Mouse (Mus musculus) CH12.LX (cell line): ENCODE measurements around the gene Recql5. TPM values are rescaled to one million over a fixed set of nuclear protein-coding genes. Genes with fewer than 3 reads are reported as not detected.

Experiments used
- DNase-seq: peaks from one replicate; pipeline ENCODE4 v3.0.0-alpha.2; 2013; ENCODE audit errors: extremely low read depth
- H3K27ac ChIP-seq: 2 replicates; pipeline ENCODE4 v1.5.1; 2012; ENCODE audit warnings: low read depth, mild to moderate bottlenecking, control low read depth, moderate library complexity; ENCODE audit not compliant: insufficient read depth
- H3K27me3 ChIP-seq: replicated peaks from 2 replicates; pipeline ENCODE3; 2012; ENCODE audit warnings: inconsistent platforms
- H3K36me3 ChIP-seq, 2 experiments: replicated peaks in 1 of 2; 2 replicates each; pipeline versions ENCODE3 to v1.6.1; 2012; ENCODE audit warnings: inconsistent platforms in 1 of 2, low read length in 1 of 2, mild to moderate bottlenecking in 1 of 2, mixed read lengths in 1 of 2, moderate library complexity in 1 of 2; ENCODE audit not compliant: control insufficient read depth in 1 of 2, insufficient read depth in 1 of 2
- H3K4me1 ChIP-seq, 2 experiments: 2 replicates each; pipeline ENCODE4 v1.6.1; 2012; ENCODE audit warnings: inconsistent platforms in 1 of 2, moderate library complexity in 1 of 2; ENCODE audit not compliant: insufficient read depth in 2 of 2, control insufficient read depth in 1 of 2
- H3K4me2 ChIP-seq: 2 replicates; pipeline ENCODE4 v1.6.1; 2012; ENCODE audit warnings: low read depth, mild to moderate bottlenecking, control low read depth; ENCODE audit not compliant: poor library complexity, insufficient read depth, severe bottlenecking
- H3K4me3 ChIP-seq, 3 experiments: fragments of 150-350 bp in 1 of 3; sonication (generic) in 1 of 3; replicated peaks in 1 of 3; 2 replicates each; pipeline versions ENCODE3 to v1.5.1; 2011 to 2012; ENCODE audit warnings: low read depth in 2 of 3, low read length in 2 of 3, mild to moderate bottlenecking in 2 of 3, moderate library complexity in 2 of 3, control low read depth in 1 of 3, improper control_type of control experiment in 1 of 3, inconsistent platforms in 1 of 3, mixed read lengths in 1 of 3; ENCODE audit not compliant: poor library complexity in 1 of 3
- H3K79me2 ChIP-seq: replicated peaks from 2 replicates; pipeline ENCODE4 v1.6.1; 2012; ENCODE audit warnings: mild to moderate bottlenecking, moderate library complexity; ENCODE audit not compliant: control insufficient read depth, poor library complexity, insufficient read depth, severe bottlenecking; ENCODE audit errors: extremely low read depth
- H3K9ac ChIP-seq: 2 replicates; pipeline ENCODE4 v1.6.1; 2012; ENCODE audit warnings: low read depth, mild to moderate bottlenecking, control low read depth, moderate library complexity; ENCODE audit not compliant: insufficient read depth
- H3K9me3 ChIP-seq: replicated peaks from 2 replicates; pipeline ENCODE3; 2012; ENCODE audit warnings: low read length, inconsistent platforms, mixed read lengths
- BHLHE40 ChIP-seq: IDR thresholded peaks from 2 replicates; pipeline ENCODE4 v1.6.1; 2011; ENCODE audit warnings: mild to moderate bottlenecking, low read depth, low read length, improper control_type of control experiment
- CTCF ChIP-seq, 2 experiments: IDR thresholded peaks in 1 of 2; conservative IDR thresholded peaks in 1 of 2; 2 replicates each; pipeline ENCODE4 v1.5.1; 2011 to 2012; ENCODE audit warnings: low read depth in 2 of 2, low read length in 2 of 2, improper control_type of control experiment in 1 of 2, inconsistent platforms in 1 of 2, mild to moderate bottlenecking in 1 of 2, moderate library complexity in 1 of 2
- E2F4 ChIP-seq: IDR thresholded peaks from 2 replicates; pipeline ENCODE4 v1.6.1; 2011; ENCODE audit warnings: low read depth, low read length, improper control_type of control experiment; ENCODE audit not compliant: insufficient replicate concordance
- ELF1 ChIP-seq: IDR thresholded peaks from 2 replicates; pipeline ENCODE4 v1.6.1; 2014; ENCODE audit warnings: low read depth, mild to moderate bottlenecking, inconsistent platforms, low read length, improper control_type of control experiment
- EP300 ChIP-seq: IDR thresholded peaks from 2 replicates; pipeline ENCODE4 v1.6.1; 2011; ENCODE audit warnings: low read length, improper control_type of control experiment
- ETS1 ChIP-seq: conservative IDR thresholded peaks from 2 replicates; pipeline ENCODE4 v1.6.1; 2012; ENCODE audit warnings: low read depth, mild to moderate bottlenecking, inconsistent platforms, low read length, improper control_type of control experiment, moderate library complexity
- GABPA ChIP-seq: IDR thresholded peaks from 2 replicates; pipeline ENCODE4 v1.6.1; 2012; ENCODE audit warnings: low read depth, low read length, improper control_type of control experiment, inconsistent platforms; ENCODE audit not compliant: insufficient replicate concordance
- IRF4 ChIP-seq: IDR thresholded peaks from 2 replicates; pipeline ENCODE4 v1.6.1; 2014; ENCODE audit warnings: low read depth, mild to moderate bottlenecking, inconsistent platforms, low read length, improper control_type of control experiment
- JUND ChIP-seq: conservative IDR thresholded peaks from 2 replicates; pipeline ENCODE4 v1.6.1; 2011; ENCODE audit warnings: low read depth, low read length, improper control_type of control experiment
- MAFK ChIP-seq: IDR thresholded peaks from 2 replicates; pipeline ENCODE4 v1.6.1; 2011; ENCODE audit warnings: low read length, improper control_type of control experiment; ENCODE audit not compliant: insufficient replicate concordance
- MAX ChIP-seq: IDR thresholded peaks from 2 replicates; pipeline ENCODE4 v1.6.1; 2011; ENCODE audit warnings: low read length, improper control_type of control experiment
- MAZ ChIP-seq: IDR thresholded peaks from 2 replicates; pipeline ENCODE4 v1.6.1; 2012; ENCODE audit warnings: low read depth, mild to moderate bottlenecking, inconsistent platforms, low read length, improper control_type of control experiment, moderate library complexity
- MEF2A ChIP-seq: IDR thresholded peaks from 2 replicates; pipeline ENCODE4 v1.6.1; 2014; ENCODE audit warnings: low read depth, mild to moderate bottlenecking, inconsistent platforms, low read length, improper control_type of control experiment, borderline replicate concordance
- MXI1 ChIP-seq: IDR thresholded peaks from 2 replicates; pipeline ENCODE4 v1.6.1; 2011; ENCODE audit warnings: mild to moderate bottlenecking, low read depth, low read length, improper control_type of control experiment
- MYC ChIP-seq: IDR thresholded peaks from 2 replicates; pipeline ENCODE4 v1.6.1; 2011; ENCODE audit warnings: low read depth, mild to moderate bottlenecking, improper control_type of control experiment, low read length
- NELFE ChIP-seq: IDR thresholded peaks from 2 replicates; pipeline ENCODE4 v1.6.1; 2011; ENCODE audit warnings: low read depth, low read length, improper control_type of control experiment
- PAX5 ChIP-seq: IDR thresholded peaks from 2 replicates; pipeline ENCODE4 v1.6.1; 2012; ENCODE audit warnings: low read length, inconsistent platforms, mixed read lengths
- POLR2A ChIP-seq: IDR thresholded peaks from 2 replicates; pipeline ENCODE4 v1.6.1; 2011; ENCODE audit warnings: low read depth, mild to moderate bottlenecking, improper control_type of control experiment, low read length
- POLR2AphosphoS2 ChIP-seq: IDR thresholded peaks from 2 replicates; pipeline ENCODE4 v1.6.1; 2011; ENCODE audit warnings: low read depth, low read length, improper control_type of control experiment
- RAD21 ChIP-seq: IDR thresholded peaks from 2 replicates; pipeline ENCODE4 v1.6.1; 2011; ENCODE audit warnings: low read depth, mild to moderate bottlenecking, low read length, improper control_type of control experiment, moderate library complexity
- RCOR1 ChIP-seq: conservative IDR thresholded peaks from 2 replicates; pipeline ENCODE4 v1.6.1; 2012; ENCODE audit warnings: low read depth, mild to moderate bottlenecking, inconsistent platforms, low read length, improper control_type of control experiment
- SIN3A ChIP-seq: IDR thresholded peaks from 2 replicates; pipeline ENCODE4 v1.6.1; 2012; ENCODE audit warnings: low read length, improper control_type of control experiment, inconsistent platforms
- TBP ChIP-seq: conservative IDR thresholded peaks from 2 replicates; pipeline ENCODE4 v1.6.1; 2011; ENCODE audit warnings: low read depth, low read length, improper control_type of control experiment
- TCF12 ChIP-seq: IDR thresholded peaks from 2 replicates; pipeline ENCODE4 v1.6.1; 2014; ENCODE audit warnings: low read depth, mild to moderate bottlenecking, inconsistent platforms, low read length, improper control_type of control experiment
- UBTF ChIP-seq: IDR thresholded peaks from 2 replicates; pipeline ENCODE4 v1.6.1; 2012; ENCODE audit warnings: low read depth, mild to moderate bottlenecking, inconsistent platforms, low read length, improper control_type of control experiment, moderate library complexity
- USF1 ChIP-seq: IDR thresholded peaks from 2 replicates; pipeline ENCODE4 v1.6.1; 2014; ENCODE audit warnings: low read depth, mild to moderate bottlenecking, inconsistent platforms, low read length, improper control_type of control experiment
- USF2 ChIP-seq: conservative IDR thresholded peaks from 2 replicates; pipeline ENCODE4 v1.6.1; 2011; ENCODE audit warnings: low read depth, low read length, improper control_type of control experiment
- ZC3H11A ChIP-seq: IDR thresholded peaks from 2 replicates; pipeline ENCODE4 v1.6.1; 2012; ENCODE audit warnings: low read depth, mild to moderate bottlenecking, inconsistent platforms, low read length, improper control_type of control experiment
- ZKSCAN1 ChIP-seq: IDR thresholded peaks from 2 replicates; pipeline ENCODE4 v1.6.1; 2012; ENCODE audit warnings: low read depth, inconsistent platforms, low read length, improper control_type of control experiment, borderline replicate concordance
- ZMIZ1 ChIP-seq: IDR thresholded peaks from 2 replicates; pipeline ENCODE4 v1.6.1; 2012; ENCODE audit warnings: low read depth, mild to moderate bottlenecking, inconsistent platforms, low read length, improper control_type of control experiment
- ZNF384 ChIP-seq: IDR thresholded peaks from 2 replicates; pipeline ENCODE4 v1.6.1; 2012; ENCODE audit warnings: low read depth, low read length, improper control_type of control experiment, inconsistent platforms
- dilution Hi-C: fragments of 300-500 bp; cut with MboI; formaldehyde crosslinking; loops from 2 replicates; pipeline ENCODE4 v1.14.3; 2020; ENCODE audit warnings: low sequenced_read_pairs; ENCODE audit not compliant: extremely low pct_unique_long_range_greater_than_20kb, extremely low pct_ligation_motif_present
- in situ Hi-C: fragments of 300-500 bp; cut with MboI; formaldehyde crosslinking; loops from 3 replicates; pipeline ENCODE4 v1.14.3; 2019; ENCODE audit warnings: low sequenced_read_pairs, low pct_ligation_motif_present, low pct_unique_long_range_greater_than_20kb, mixed read lengths
- polyA plus RNA-seq: library from polyadenylated mRNA; unstranded; fragments of >175 nt; gene quantifications from 2 replicates; pipeline ENCODE4 v1.2.1, GENCODE M21; 2012; ENCODE audit warnings: low read depth; ENCODE audit not compliant: insufficient read length
- total RNA-seq, 2 experiments: library from RNA; depleted of rRNA; stranded (reverse); fragments of 300-350 nt in 1 of 2; fragments of >200 nt in 1 of 2; gene quantifications; 2 replicates each; pipeline ENCODE4 v1.2.3; 2012 to 2014

The Recql5 gene
- total and polyA plus RNA-seq, 3 experiments: 21.8 to 43.3 (median 31.0) TPM

GRCm38 (mm10) chr11:115921986-115922385 is 11.3 kb downstream of the Recql5 start:
- no peak overlapping the region for H3K4me3 ChIP-seq
- no peak for DNase-seq
- H3K4me1 ChIP-seq: peaks cover 0 to 34% of the 10 kb centered on the region in 2 experiments; a peak in 2 of 4 replicates
- dilution Hi-C loops (no loop called here), in situ Hi-C loops (no loop called here)
- no peaks in the 10 kb centered on the region for H3K9me3 ChIP-seq
- peaks cover 48 to 73% of the 10 kb centered on the region in 2 experiments for H3K36me3 ChIP-seq
- H3K27me3 ChIP-seq: no peaks in the 10 kb centered on the region
- H3K4me2 ChIP-seq: no peak overlapping the region
- H3K27ac ChIP-seq: no peak overlapping the region
- H3K79me2 ChIP-seq: no peaks in the 10 kb centered on the region
- no peak for TF ChIP-seq MEF2A
- TF ChIP-seq ZC3H11A: no peak
- no peak for TF ChIP-seq USF1
- no peak for TF ChIP-seq MXI1
- no peak for TF ChIP-seq USF2
- TF ChIP-seq GABPA: no peak
- no peak for TF ChIP-seq POLR2AphosphoS2
- TF ChIP-seq E2F4: no peak
- TF ChIP-seq ZNF384: no peak
- no peak for TF ChIP-seq PAX5
- TF ChIP-seq UBTF: no peak
- TF ChIP-seq TCF12: no peak
- TF ChIP-seq BHLHE40: no peak
- no peak for TF ChIP-seq EP300
- no peak for TF ChIP-seq RCOR1
- H3K9ac ChIP-seq: no peak overlapping the region

- DNase-seq: peak; percentile 82
- H3K9ac ChIP-seq: no peak overlapping the region
- no peaks in the 10 kb centered on the region for H3K9me3 ChIP-seq
- H3K79me2 ChIP-seq: no peaks in the 10 kb centered on the region
- no peak overlapping the region for H3K4me3 ChIP-seq
- no peak overlapping the region for H3K27ac ChIP-seq
- no peak overlapping the region for H3K4me2 ChIP-seq
- H3K27me3 ChIP-seq: no peaks in the 10 kb centered on the region
- in situ Hi-C loops: no loop called here
- peaks cover 0 to 21% of the 10 kb centered on the region in 2 experiments; a peak in 2 of 4 replicates for H3K4me1 ChIP-seq
- dilution Hi-C loops: no loop called here
- H3K36me3 ChIP-seq: peaks cover 56 to 82% of the 10 kb centered on the region in 2 experiments
- no peak for TF ChIP-seq POLR2A
- no peak for TF ChIP-seq USF2
- no peak for TF ChIP-seq ETS1
- no peak for TF ChIP-seq IRF4
- TF ChIP-seq TBP: no peak
- TF ChIP-seq CTCF (conservative IDR thresholded peaks at IDR 0.05 in 1 of 2, IDR thresholded peaks at IDR 0.05 in 1 of 2; ENCODE audit: low read depth in 2 of 2, low read length in 2 of 2): peak; percentile 83 to 87
- TF ChIP-seq MAX: 0 out of 2 replicates have a peak, but pooled peaks have one; percentile 16
- TF ChIP-seq ZC3H11A: peak; percentile 7; the same call in 1 of the 2 replicates
- no peak for TF ChIP-seq ZMIZ1
- no peak for TF ChIP-seq MXI1
- TF ChIP-seq POLR2AphosphoS2: no peak
- no peak for TF ChIP-seq MAZ
- peak; percentile 24; the same call in 1 of the 2 replicates for TF ChIP-seq SIN3A
- peak; percentile 51 for TF ChIP-seq JUND
- no peak for TF ChIP-seq EP300
- TF ChIP-seq BHLHE40: 0 out of 2 replicates have a peak, but pooled peaks have one; percentile 12
- TF ChIP-seq RCOR1: no peak
- TF ChIP-seq GABPA: no peak
- no peak for TF ChIP-seq ZKSCAN1
- TF ChIP-seq MAFK: no peak
- TF ChIP-seq ELF1: no peak
- peak; percentile 76 for TF ChIP-seq RAD21
- peak; percentile 56; the same call in 1 of the 2 replicates for TF ChIP-seq NELFE
- TF ChIP-seq MYC: peak; percentile 62; the same call in 1 of the 2 replicates
Observed at GRCm38 (mm10) chr11:115920110-115920818, 13.0 kb downstream of the Recql5 start.
